Mouse (Mus musculus) embryonic facial prominence, embryonic 15.5 days (tissue): ENCODE measurements around the gene Rmnd1. TPM values are rescaled to one million over a fixed set of nuclear protein-coding genes. Genes with fewer than 3 reads are reported as not detected.
A peak's percentile ranks its signal among the peaks of the same experiment; 100 is the strongest.

Experiments
- ATAC-seq: fragments of 200-750 bp; cut with Nextera tagmentation; 2 replicates; pipeline ENCODE4 v1.8.0; 2017; ENCODE audit warnings: low read depth, moderate TSS enrichment; ENCODE audit not compliant: insufficient number of reproducible peaks, low FRiP score, low TSS enrichment
- H3K27ac ChIP-seq: fragments of 300-500 bp; sonication (generic); replicated peaks from 2 replicates; pipeline ENCODE4 v1.5.1; 2015; ENCODE audit warnings: mild to moderate bottlenecking, inconsistent platforms
- H3K27me3 ChIP-seq: fragments of 300-500 bp; sonication (generic); 2 replicates; pipeline ENCODE4 v1.6.1; 2015; ENCODE audit warnings: inconsistent platforms
- H3K36me3 ChIP-seq: fragments of 300-500 bp; sonication (generic); 2 replicates; pipeline ENCODE4 v1.6.1; 2015; ENCODE audit warnings: mild to moderate bottlenecking, inconsistent platforms
- H3K4me1 ChIP-seq: fragments of 300-500 bp; sonication (generic); 2 replicates; pipeline ENCODE4 v1.6.1; 2015; ENCODE audit warnings: inconsistent platforms
- H3K4me2 ChIP-seq: fragments of 300-500 bp; sonication (generic); replicated peaks from 2 replicates; pipeline ENCODE4 v1.6.1; 2015; ENCODE audit warnings: mild to moderate bottlenecking, inconsistent platforms
- H3K4me3 ChIP-seq: fragments of 300-500 bp; sonication (generic); replicated peaks from 2 replicates; pipeline ENCODE4 v1.5.1; 2015; ENCODE audit warnings: mild to moderate bottlenecking, inconsistent platforms
- H3K9ac ChIP-seq: fragments of 300-500 bp; sonication (generic); 2 replicates; pipeline ENCODE4 v1.6.1; 2015; ENCODE audit warnings: inconsistent platforms
- H3K9me3 ChIP-seq: fragments of 300-500 bp; sonication (generic); replicated peaks from 2 replicates; pipeline ENCODE4 v1.6.1; 2016; ENCODE audit warnings: inconsistent platforms
- WGBS: fragments of 180-500 bp; shearing (Covaris S2); methylation state at CpG from one replicate; pipeline ENCODE4 v1.1.7; 2015; 5-methylcytosine and 5-hydroxymethylcytosine counted together
- polyA plus RNA-seq: library from polyadenylated mRNA; unstranded; fragments of >200 nt; fragmentation: Nextera tagmentation; extraction: Ambion mirVana; gene quantifications from 2 replicates; pipeline ENCODE4 v1.2.1, GENCODE M21; 2015

Rmnd1 gene
- polyA plus RNA-seq, 1 experiment from 2014 or later: 45.0 TPM

GRCm38 (mm10) chr10:4391076-4391475 is 41.1 kb downstream of the Rmnd1 start:
- no peak overlapping the region for H3K9ac ChIP-seq
- H3K27ac ChIP-seq: no peak overlapping the region
- peaks cover 35% of the 10 kb centered on the region for H3K4me1 ChIP-seq
- ATAC-seq: no peak
- no peaks in the 10 kb centered on the region for H3K9me3 ChIP-seq
- no peak overlapping the region for H3K4me2 ChIP-seq
- H3K4me3 ChIP-seq: no peak overlapping the region
- H3K27me3 ChIP-seq: no peaks in the 10 kb centered on the region
- WGBS: 59% methylated on average over 5 of the region's 5 CpGs
- peaks cover 9% of the 10 kb centered on the region; the same call in 1 of the 2 replicates for H3K36me3 ChIP-seq

- Histone ChIP-seq H3K4me3 (no peak overlapping the region), H3K9ac (no peak overlapping the region), H3K4me1 (peaks cover 35% of the 10 kb centered on the region), H3K27ac (no peak overlapping the region), H3K9me3 (no peaks in the 10 kb centered on the region), H3K27me3 (no peaks in the 10 kb centered on the region), H3K4me2 (no peak overlapping the region), H3K36me3 (peaks cover 5% of the 10 kb centered on the region; the same call in 1 of the 2 replicates)
- 44% methylated on average over 2 of the region's 2 CpGs for WGBS
- ATAC-seq: no peak
Measured at GRCm38 (mm10) chr10:4390550-4390949, 41.6 kb downstream of the Rmnd1 start.

- ATAC-seq: no peak
- 27% methylated on average over 5 of the region's 5 CpGs for WGBS
- Histone ChIP-seq H3K9me3 (no peaks in the 10 kb centered on the region), H3K4me3 (peak overlapping the region; percentile 97), H3K4me1 (peaks cover 35% of the 10 kb centered on the region), H3K27ac (peak overlapping the region; percentile 23; the same call in 1 of the 2 replicates), H3K27me3 (no peaks in the 10 kb centered on the region), H3K9ac (peak overlapping the region; percentile 3; the same call in 1 of the 2 replicates), H3K4me2 (peak overlapping the region; percentile 73), H3K36me3 (peaks cover 4% of the 10 kb centered on the region; the same call in 1 of the 2 replicates)
Measured at GRCm38 (mm10) chr10:4389461-4390112, 42.6 kb downstream of the Rmnd1 start.

- 11% methylated on average over 10 of the region's 10 CpGs for WGBS
- Histone ChIP-seq H3K9me3 (no peaks in the 10 kb centered on the region), H3K27ac (0 out of 2 replicates have a peak overlapping the region, but pooled peaks have one; percentile 99)
Measured at GRCm38 (mm10) chr10:4389036-4389435, 43.2 kb downstream of the Rmnd1 start.

GRCm38 (mm10) chr10:4388384-4388745 is 43.8 kb downstream of the Rmnd1 start:
- ATAC-seq: no peak
- H3K9me3 ChIP-seq: no peaks in the 10 kb centered on the region
- WGBS: under 1% methylated on average over 19 of the region's 19 CpGs
- peaks cover 35% of the 10 kb centered on the region for H3K4me1 ChIP-seq
- peak overlapping the region; percentile 73 for H3K4me2 ChIP-seq
- H3K27me3 ChIP-seq: no peaks in the 10 kb centered on the region
- H3K9ac ChIP-seq: peak overlapping the region; percentile 99
- H3K4me3 ChIP-seq: peak overlapping the region; percentile 97
- H3K36me3 ChIP-seq: peaks cover 4% of the 10 kb centered on the region; the same call in 1 of the 2 replicates
- peak overlapping the region; percentile 99 for H3K27ac ChIP-seq

More at GRCm38 (mm10) chr10:4389036-4389435, 43.2 kb downstream of the Rmnd1 start:
- H3K4me2 ChIP-seq: peak overlapping the region; percentile 73
- H3K9ac ChIP-seq: peak overlapping the region; percentile 99; the same call in 1 of the 2 replicates
- H3K36me3 ChIP-seq: peaks cover 4% of the 10 kb centered on the region; the same call in 1 of the 2 replicates
- peak overlapping the region; percentile 97 for H3K4me3 ChIP-seq
- no peak for ATAC-seq
- no peaks in the 10 kb centered on the region for H3K27me3 ChIP-seq
- H3K4me1 ChIP-seq: peaks cover 35% of the 10 kb centered on the region

- WGBS: under 1% methylated on average over 68 of the region's 87 CpGs
- Histone ChIP-seq H3K27me3 (no peaks in the 10 kb centered on the region), H3K4me1 (peaks cover 35% of the 10 kb centered on the region), H3K4me2 (peak within 1 kb of the TSS; percentile 73), H3K27ac (peak within 1 kb of the TSS; percentile 99), H3K9me3 (no peaks in the 10 kb centered on the region), H3K9ac (peak within 1 kb of the TSS; percentile 99), H3K36me3 (peaks cover 2% of the 10 kb centered on the region; the same call in 1 of the 2 replicates), H3K4me3 (peak within 1 kb of the TSS; percentile 97)
- ATAC-seq: no peak
Measured at GRCm38 (mm10) chr10:4387701-4388383, 44.3 kb downstream of the Rmnd1 start, which contains the start of gene Zbtb2. Gene Zbtb2, minus strand, starts transcription at chr10:4388108.

- Histone ChIP-seq H3K9ac (peak overlapping the region; percentile 99), H3K4me1 (peaks cover 34% of the 10 kb centered on the region), H3K4me3 (peak overlapping the region; percentile 97), H3K36me3 (no peaks in the 10 kb centered on the region), H3K27ac (peak overlapping the region; percentile 99), H3K27me3 (no peaks in the 10 kb centered on the region), H3K9me3 (no peaks in the 10 kb centered on the region), H3K4me2 (peak overlapping the region; percentile 73)
- under 1% methylated on average over 54 of the region's 133 CpGs for WGBS
- peak; percentile 96 for ATAC-seq
Measured at GRCm38 (mm10) chr10:4386609-4387591, 45.3 kb downstream of the Rmnd1 start.

- H3K27ac ChIP-seq: no peak overlapping the region
- peaks cover 7% of the 10 kb centered on the region for H3K4me1 ChIP-seq
- no peaks in the 10 kb centered on the region for H3K36me3 ChIP-seq
- ATAC-seq: no peak
- 91% methylated on average over 7 of the region's 7 CpGs for WGBS
- no peaks in the 10 kb centered on the region for H3K9me3 ChIP-seq
- H3K9ac ChIP-seq: no peak overlapping the region
- no peaks in the 10 kb centered on the region for H3K27me3 ChIP-seq
- H3K4me3 ChIP-seq: no peak overlapping the region
- no peak overlapping the region for H3K4me2 ChIP-seq
Measured at GRCm38 (mm10) chr10:4384244-4384643, 47.9 kb downstream of the Rmnd1 start.

- WGBS: 83% methylated on average over 5 of the region's 5 CpGs
- Histone ChIP-seq H3K4me1 (no peaks in the 10 kb centered on the region), H3K4me2 (no peak overlapping the region), H3K27me3 (no peaks in the 10 kb centered on the region), H3K9ac (no peak overlapping the region), H3K4me3 (no peak overlapping the region), H3K36me3 (no peaks in the 10 kb centered on the region), H3K9me3 (no peaks in the 10 kb centered on the region), H3K27ac (no peak overlapping the region)
- ATAC-seq: no peak
Measured at GRCm38 (mm10) chr10:4380748-4381147, 51.4 kb downstream of the Rmnd1 start.

- WGBS: 85% methylated on average over 7 of the region's 7 CpGs
- H3K27me3 ChIP-seq: no peaks in the 10 kb centered on the region
- peaks cover 12% of the 10 kb centered on the region; the same call in 1 of the 2 replicates for H3K36me3 ChIP-seq
- no peak for ATAC-seq
- no peak overlapping the region for H3K9ac ChIP-seq
- H3K9me3 ChIP-seq: no peaks in the 10 kb centered on the region
- H3K4me3 ChIP-seq: no peak overlapping the region
- H3K4me2 ChIP-seq: no peak overlapping the region
- no peak overlapping the region for H3K27ac ChIP-seq
- H3K4me1 ChIP-seq: no peaks in the 10 kb centered on the region
Measured at GRCm38 (mm10) chr10:4376931-4377330, 55.3 kb downstream of the Rmnd1 start.
